Mouse (Mus musculus) neural tube, embryonic 14.5 days (tissue): ENCODE measurements around the gene Gm7544. TPM values are rescaled to one million over a fixed set of nuclear protein-coding genes. Genes with fewer than 3 reads are reported as not detected.
"Not testable (repeated sequence)": the region's sequence is repeated elsewhere in the genome, so short reads cannot be mapped to it uniquely, and the experiment has no call there.

Experiments used
- ATAC-seq: fragments of 200-750 bp; cut with Nextera tagmentation; 2 replicates; pipeline ENCODE4 v1.8.0; 2017; ENCODE audit warnings: low read depth, mild to moderate bottlenecking, moderate TSS enrichment, moderate library complexity
- H3K27ac ChIP-seq: fragments of 300-500 bp; sonication (generic); 2 replicates; pipeline ENCODE4 v1.5.1; 2014; ENCODE audit warnings: low read depth, mild to moderate bottlenecking, control low read depth, low read length, moderate library complexity, mixed read lengths
- H3K27me3 ChIP-seq: fragments of 300-500 bp; sonication (generic); 2 replicates; pipeline ENCODE4 v1.6.1; 2014; ENCODE audit warnings: low read length; ENCODE audit not compliant: control insufficient read depth, insufficient read depth
- H3K36me3 ChIP-seq: fragments of 300-500 bp; sonication (generic); 2 replicates; pipeline ENCODE4 v1.6.1; 2014; ENCODE audit warnings: low read length, mixed read lengths; ENCODE audit not compliant: control insufficient read depth, insufficient read depth
- H3K4me1 ChIP-seq: fragments of 300-500 bp; sonication (generic); 2 replicates; pipeline ENCODE4 v1.6.1; 2014; ENCODE audit warnings: low read length; ENCODE audit not compliant: control insufficient read depth, insufficient read depth
- H3K4me2 ChIP-seq: fragments of 300-500 bp; sonication (generic); 2 replicates; pipeline ENCODE4 v1.6.1; 2014; ENCODE audit warnings: mild to moderate bottlenecking, low read depth, low read length, control low read depth
- H3K4me3 ChIP-seq: fragments of 300-500 bp; sonication (generic); 2 replicates; pipeline ENCODE4 v1.5.1; 2014; ENCODE audit warnings: low read depth, low read length, control low read depth, mixed read lengths
- H3K9ac ChIP-seq: fragments of 300-500 bp; sonication (generic); replicated peaks from 2 replicates; pipeline ENCODE4 v1.6.1; 2014; ENCODE audit warnings: low read depth, mild to moderate bottlenecking, control low read depth, low read length, mixed read lengths
- H3K9me3 ChIP-seq: fragments of 300-500 bp; sonication (generic); 2 replicates; pipeline ENCODE4 v1.6.1; 2016; ENCODE audit warnings: low read length; ENCODE audit not compliant: control insufficient read depth
- WGBS: fragments of 180-500 bp; shearing (Covaris S2); extraction: QIAGEN DNeasy Blood & Tissue Kit; methylation state at CpG from one replicate; pipeline ENCODE4 v1.1.7; 2014; 5-methylcytosine and 5-hydroxymethylcytosine counted together
- polyA plus RNA-seq: library from polyadenylated mRNA; unstranded; fragments of >200 nt; fragmentation: Nextera tagmentation; extraction: Ambion mirVana; gene quantifications from 2 replicates; pipeline ENCODE4 v1.2.1, GENCODE M21; 2014

Gene Gm7544
- polyA plus RNA-seq, 1 experiment from 2014 or later, result not detected

- Histone ChIP-seq H3K4me3 (no peak overlapping the region), H3K27me3 (no peaks in the 10 kb centered on the region), H3K4me1 (no peaks in the 10 kb centered on the region), H3K4me2 (no peak overlapping the region), H3K36me3 (no peaks in the 10 kb centered on the region), H3K9me3 (no peaks in the 10 kb centered on the region), H3K9ac (no peak overlapping the region), H3K27ac (no peak overlapping the region)
- ATAC-seq, result no peak
- WGBS, result 86% methylated on average over 5 of the region's 5 CpGs
Measured at GRCm38 (mm10) chr1:82975750-82976149, 19.9 kb upstream of the Gm7544 start.

GRCm38 (mm10) chr1:82974342-82974741 lies 18.5 kb upstream of the Gm7544 start:
- no peak for ATAC-seq
- Histone ChIP-seq H3K36me3 (no peaks in the 10 kb centered on the region), H3K9me3 (no peaks in the 10 kb centered on the region), H3K27ac (no peak overlapping the region), H3K4me1 (no peaks in the 10 kb centered on the region), H3K9ac (no peak overlapping the region), H3K27me3 (no peaks in the 10 kb centered on the region), H3K4me3 (no peak overlapping the region), H3K4me2 (no peak overlapping the region)
- 88% methylated on average over 9 of the region's 9 CpGs for WGBS

- H3K27ac ChIP-seq, result no peak overlapping the region
- no peak overlapping the region for H3K9ac ChIP-seq
- WGBS, result 70% methylated on average over 6 of the region's 6 CpGs
- ATAC-seq, result no peak
- H3K4me2 ChIP-seq, result no peak overlapping the region
- H3K27me3 ChIP-seq, result no peaks in the 10 kb centered on the region
- H3K4me3 ChIP-seq, result no peak overlapping the region
- no peaks in the 10 kb centered on the region for H3K9me3 ChIP-seq
- H3K4me1 ChIP-seq, result no peaks in the 10 kb centered on the region
- H3K36me3 ChIP-seq, result no peaks in the 10 kb centered on the region
Measured at GRCm38 (mm10) chr1:82973901-82974300, 18.1 kb upstream of the Gm7544 start.

- 82% methylated on average over 1 of the region's 1 CpGs for WGBS
- no peak overlapping the region for H3K27ac ChIP-seq
- H3K4me3 ChIP-seq, result no peak overlapping the region
- no peaks in the 10 kb centered on the region for H3K36me3 ChIP-seq
- H3K9ac ChIP-seq, result no peak overlapping the region
- H3K9me3 ChIP-seq, result no peaks in the 10 kb centered on the region
- no peak overlapping the region for H3K4me2 ChIP-seq
- no peak for ATAC-seq
- no peaks in the 10 kb centered on the region for H3K27me3 ChIP-seq
- no peaks in the 10 kb centered on the region for H3K4me1 ChIP-seq
Measured at GRCm38 (mm10) chr1:82973244-82973643, 17.4 kb upstream of the Gm7544 start.

- 76% methylated on average over 4 of the region's 4 CpGs for WGBS
- no peak overlapping the region for H3K9ac ChIP-seq
Measured at GRCm38 (mm10) chr1:82972046-82972445, 16.2 kb upstream of the Gm7544 start.

GRCm38 (mm10) chr1:82966413-82966812 lies 10.6 kb upstream of the Gm7544 start:
- H3K36me3 ChIP-seq, result no peaks in the 10 kb centered on the region
- 48% methylated on average over 3 of the region's 3 CpGs for WGBS
- ATAC-seq, result peak; percentile 69; the same call in 1 of the 2 replicates
- no peaks in the 10 kb centered on the region for H3K4me1 ChIP-seq
- H3K4me3 ChIP-seq, result no peak overlapping the region
- no peaks in the 10 kb centered on the region for H3K27me3 ChIP-seq
- H3K9ac ChIP-seq, result no peak overlapping the region
- no peak overlapping the region for H3K4me2 ChIP-seq
- no peak overlapping the region for H3K27ac ChIP-seq
- H3K9me3 ChIP-seq, result no peaks in the 10 kb centered on the region

More at GRCm38 (mm10) chr1:82972046-82972445, 16.2 kb upstream of the Gm7544 start:
- no peaks in the 10 kb centered on the region for H3K9me3 ChIP-seq
- ATAC-seq, result no peak
- H3K4me2 ChIP-seq, result no peak overlapping the region
- H3K4me3 ChIP-seq, result no peak overlapping the region
- no peaks in the 10 kb centered on the region for H3K36me3 ChIP-seq
- H3K27me3 ChIP-seq, result no peaks in the 10 kb centered on the region
- no peaks in the 10 kb centered on the region for H3K4me1 ChIP-seq
- H3K27ac ChIP-seq, result no peak overlapping the region

GRCm38 (mm10) chr1:82959870-82960385 lies 4.1 kb upstream of the Gm7544 start, which contains the start of gene Gm47955:
Gm47955 (plus strand) TSS chr1:82960286.
- no peak within 1 kb of the TSS for H3K4me3 ChIP-seq
- H3K4me1 ChIP-seq, result no peaks in the 10 kb centered on the region
- H3K27me3 ChIP-seq, result no peaks in the 10 kb centered on the region
- H3K36me3 ChIP-seq, result no peaks in the 10 kb centered on the region
- no peak within 1 kb of the TSS for H3K27ac ChIP-seq
- no peaks in the 10 kb centered on the region for H3K9me3 ChIP-seq
- ATAC-seq, result no peak
- WGBS, result 95% methylated on average over 11 of the region's 11 CpGs
- no peak within 1 kb of the TSS for H3K9ac ChIP-seq
- no peak within 1 kb of the TSS for H3K4me2 ChIP-seq

GRCm38 (mm10) chr1:82948601-82949000 lies 7.2 kb downstream of the Gm7544 start:
- Histone ChIP-seq H3K4me3 (no peak overlapping the region), H3K4me1 (no peaks in the 10 kb centered on the region), H3K27ac (no peak overlapping the region), H3K4me2 (no peak overlapping the region), H3K9ac (no peak overlapping the region), H3K27me3 (no peaks in the 10 kb centered on the region), H3K36me3 (no peaks in the 10 kb centered on the region), H3K9me3 (no peaks in the 10 kb centered on the region)
- 87% methylated on average over 2 of the region's 2 CpGs for WGBS
- ATAC-seq, result no peak

GRCm38 (mm10) chr1:82946029-82946428 lies 9.8 kb downstream of the Gm7544 start:
- H3K4me2 ChIP-seq, H3K4me3 ChIP-seq, H3K9me3 ChIP-seq, H3K36me3 ChIP-seq, H3K27ac ChIP-seq, H3K27me3 ChIP-seq, H3K9ac ChIP-seq, H3K4me1 ChIP-seq, ATAC-seq: not testable (repeated sequence)
- WGBS, result 100% methylated on average over 1 of the region's 2 CpGs
